Mouse (Mus musculus): ENCODE data around the gene Vcl. TPM values are rescaled to one million over a fixed set of nuclear protein-coding genes. Genes with fewer than 3 reads are reported as not detected.

Vcl gene
- 1 to 10 TPM; 3.2 to 4.3 TPM for total RNA-seq (2023)

DNA sequence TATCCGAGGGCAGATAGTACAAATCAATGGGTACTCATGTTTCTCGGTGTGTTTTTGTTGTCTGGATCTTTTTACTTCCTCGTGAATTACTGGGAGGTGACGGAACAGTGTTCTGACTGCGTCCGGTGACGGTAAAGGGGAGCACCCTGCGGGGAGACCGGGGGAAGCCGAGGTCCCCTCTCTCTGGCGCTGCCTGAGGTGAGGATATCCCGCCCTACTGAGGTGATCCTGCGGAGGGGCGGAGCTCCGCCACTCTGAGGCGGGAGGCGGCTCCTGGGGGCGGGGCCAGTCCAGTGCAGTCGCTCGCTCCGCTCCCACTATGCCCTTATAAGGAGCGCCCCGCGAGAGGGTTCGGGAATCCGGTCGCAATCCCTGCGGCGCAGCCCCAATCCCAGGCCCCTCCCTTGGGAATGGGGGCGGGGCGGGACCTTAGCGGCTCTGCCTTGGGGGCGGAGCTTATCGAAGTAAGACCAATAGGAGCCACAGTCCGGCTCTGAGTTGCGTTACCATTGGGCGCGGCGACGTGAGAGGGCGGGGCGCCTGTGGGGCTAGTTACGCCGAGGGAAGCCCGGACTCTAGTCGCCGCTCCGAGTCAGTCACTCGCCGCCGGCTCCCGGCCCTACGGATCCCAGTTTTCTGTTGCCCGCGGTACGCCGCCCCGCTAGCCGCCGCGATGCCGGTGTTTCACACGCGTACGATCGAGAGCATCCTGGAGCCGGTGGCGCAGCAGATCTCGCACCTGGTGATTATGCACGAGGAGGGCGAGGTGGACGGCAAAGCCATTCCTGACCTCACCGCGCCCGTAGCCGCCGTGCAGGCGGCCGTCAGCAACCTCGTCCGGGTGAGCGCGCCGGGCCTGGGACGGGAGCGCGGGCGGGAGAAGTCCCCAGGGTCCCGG is at the start of gene Vcl:
Gene Vcl (plus strand): TSS at position 551 of the 898 bp plus-strand sequence.

DNA sequence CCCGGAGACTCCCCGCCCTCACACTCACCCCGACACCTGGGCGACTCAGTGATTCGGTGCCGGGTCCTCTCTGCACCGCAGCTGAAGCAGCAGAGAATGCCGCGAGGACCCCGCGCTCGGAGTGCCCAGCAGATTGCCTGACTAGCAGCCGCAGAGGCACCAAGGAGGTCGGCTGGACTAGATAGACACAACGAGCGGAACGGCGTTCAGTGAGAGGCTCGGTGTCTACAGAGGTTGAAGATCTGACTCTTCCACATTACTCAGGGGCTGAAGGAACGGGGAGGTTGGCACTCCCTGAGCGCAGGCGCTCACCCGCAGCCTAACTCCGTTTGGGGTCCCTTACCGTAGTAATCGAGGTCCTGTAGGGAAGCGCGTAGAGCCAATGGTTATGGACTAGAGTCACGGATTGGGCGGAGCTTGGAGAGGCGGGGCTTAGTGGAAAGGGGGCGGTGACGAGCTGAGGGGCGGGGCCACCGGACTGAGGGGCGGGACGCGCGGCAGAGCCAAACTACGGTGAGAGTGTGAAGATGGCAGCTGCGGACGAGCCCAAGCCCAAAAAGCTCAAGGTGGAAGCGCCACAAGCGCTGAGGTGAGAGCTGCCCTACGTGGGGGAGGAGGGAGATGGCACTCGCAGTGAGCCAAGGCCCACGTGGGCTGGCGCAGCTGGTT is 123.0 kb downstream of the Vcl start, which contains the start of the genes Ap3m1 and Adk:
Gene Ap3m1 (minus strand): TSS at position 397 of the 669 bp plus-strand sequence.
Gene Adk (plus strand): TSS at position 463 of the 669 bp plus-strand sequence.

Other genes starting within 250 kb of the Vcl start
- gene Fut11, start 234.4 kb upstream of the Vcl start, total RNA-seq (2023): 1 to 10 TPM; 7.3 to 8.8 TPM
- 10 to 100 TPM; 38.1 to 44.3 TPM for gene Chchd1, start 226.4 kb upstream of the Vcl start, total RNA-seq (2023)
- 100 to 1,000 TPM; 124 to 133 TPM for gene Zswim8, start 221.8 kb upstream of the Vcl start, total RNA-seq (2023)
- gene Ndst2, start 194.8 kb upstream of the Vcl start, total RNA-seq (2023): 10 to 100 TPM; 45.4 to 51.1 TPM
- gene Camk2g, start 135.3 kb upstream of the Vcl start, total RNA-seq (2023): 10 to 100 TPM; 68.3 to 72.0 TPM
- gene Plau, start 92.7 kb upstream of the Vcl start, total RNA-seq (2023): under 1 TPM in 1 of 2 experiments, not detected in 1; 0.23 TPM
- gene Ap3m1, start 123.1 kb downstream of the Vcl start, total RNA-seq (2023): 10 to 100 TPM; 49.4 to 55.0 TPM
- 10 to 100 TPM; 55.7 to 63.0 TPM for gene Adk, start 123.2 kb downstream of the Vcl start, total RNA-seq (2023)